Mouse (Mus musculus): ENCODE results near the gene Rrbp1. TPM values are rescaled to one million over a fixed set of nuclear protein-coding genes. Genes with fewer than 3 reads are reported as not detected.
A peak's percentile ranks its signal among the peaks of the same experiment; 100 is the strongest.

Rrbp1 gene
- polyA plus RNA-seq, 1 experiment: 76.7 TPM

- 19% methylated on average over 2 of the region's 2 CpGs for WGBS
- TF ChIP-seq POLR2A (IDR thresholded peaks at IDR 0.05; ENCODE audit: borderline replicate concordance, insufficient read depth, low read length) (no peak), CTCF (IDR thresholded peaks at IDR 0.05; ENCODE audit: borderline replicate concordance, insufficient read depth, low read depth, low read length) (no peak)
- Histone ChIP-seq H3K27ac (ENCODE audit: insufficient read depth, low read length) (no peak overlapping the region), H3K4me3 (replicated peaks; ENCODE audit: insufficient read depth, low read depth, low read length) (no peak overlapping the region), H3K4me1 (ENCODE audit: control insufficient read depth, insufficient read depth, low read length) (peaks cover 8% of the 10 kb centered on the region), H3K27me3 (ENCODE audit: control insufficient read depth, insufficient read depth, low read length) (no peaks in the 10 kb centered on the region)
- DNase-seq: peak in 1 of 2 experiments; percentile 22
Observed at GRCm38 (mm10) chr2:143987485-143987884, 23.6 kb downstream of the Rrbp1 start.

DNA sequence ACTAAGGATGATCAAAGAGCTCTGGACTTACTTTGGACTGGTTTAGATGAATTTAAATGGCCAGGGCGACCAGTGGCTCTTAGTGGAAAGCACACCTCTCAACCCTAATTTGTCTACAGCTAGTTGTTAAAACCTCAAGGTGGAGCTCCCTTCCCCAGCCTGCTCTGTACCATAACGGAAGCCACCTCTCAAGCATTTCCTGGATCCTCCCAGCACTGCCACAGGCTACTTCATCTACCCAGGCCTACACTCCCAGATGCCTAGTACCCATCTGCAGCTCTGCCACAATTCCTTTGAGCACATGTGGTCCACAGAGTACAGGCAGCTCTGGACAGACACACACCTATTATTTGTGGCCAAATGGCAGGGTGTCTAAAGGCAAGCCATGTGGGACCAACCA is 27.6 kb downstream of the Rrbp1 start:
- 84% methylated on average over 2 of the region's 2 CpGs for WGBS
- Histone ChIP-seq H3K27me3 (ENCODE audit: control insufficient read depth, insufficient read depth, low read length) (no peaks in the 10 kb centered on the region), H3K4me3 (replicated peaks; ENCODE audit: insufficient read depth, low read depth, low read length) (no peak overlapping the region), H3K4me1 (ENCODE audit: control insufficient read depth, insufficient read depth, low read length) (peaks cover 8% of the 10 kb centered on the region), H3K27ac (ENCODE audit: insufficient read depth, low read length) (no peak overlapping the region)
- TF ChIP-seq POLR2A (IDR thresholded peaks at IDR 0.05; ENCODE audit: borderline replicate concordance, insufficient read depth, low read length) (no peak), CTCF (IDR thresholded peaks at IDR 0.05; ENCODE audit: borderline replicate concordance, insufficient read depth, low read depth, low read length) (no peak)
- DNase-seq: no peak

DNA sequence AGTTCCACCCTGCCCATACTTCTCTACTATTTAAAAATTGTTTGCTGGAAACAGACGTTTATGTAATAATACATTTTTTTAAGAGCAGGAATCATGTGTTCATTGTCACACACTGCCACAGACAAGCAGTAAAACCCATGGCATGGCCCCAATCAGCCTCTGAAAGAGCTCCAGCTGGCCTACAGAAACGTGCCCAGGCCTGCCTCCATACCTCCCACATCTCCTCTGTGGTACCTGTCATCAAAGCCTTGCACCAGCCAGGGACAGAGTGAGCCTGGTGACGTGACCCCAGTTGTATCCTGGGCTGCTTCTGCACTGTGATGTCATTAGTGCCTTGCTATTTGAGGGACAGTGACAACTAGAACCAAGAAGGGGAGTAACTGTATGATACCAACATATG is 28.2 kb downstream of the Rrbp1 start:
- Histone ChIP-seq H3K27ac (ENCODE audit: insufficient read depth, low read length) (no peak overlapping the region), H3K4me3 (replicated peaks; ENCODE audit: insufficient read depth, low read depth, low read length) (no peak overlapping the region), H3K27me3 (ENCODE audit: control insufficient read depth, insufficient read depth, low read length) (no peaks in the 10 kb centered on the region), H3K4me1 (ENCODE audit: control insufficient read depth, insufficient read depth, low read length) (peaks cover 4% of the 10 kb centered on the region)
- WGBS: 32% methylated on average over 3 of the region's 3 CpGs
- no peak for TF ChIP-seq POLR2A (IDR thresholded peaks at IDR 0.05; ENCODE audit: borderline replicate concordance, insufficient read depth, low read length)
- no peak for TF ChIP-seq CTCF (IDR thresholded peaks at IDR 0.05; ENCODE audit: borderline replicate concordance, insufficient read depth, low read depth, low read length)
- DNase-seq: peak; percentile 32 to 34

DNA sequence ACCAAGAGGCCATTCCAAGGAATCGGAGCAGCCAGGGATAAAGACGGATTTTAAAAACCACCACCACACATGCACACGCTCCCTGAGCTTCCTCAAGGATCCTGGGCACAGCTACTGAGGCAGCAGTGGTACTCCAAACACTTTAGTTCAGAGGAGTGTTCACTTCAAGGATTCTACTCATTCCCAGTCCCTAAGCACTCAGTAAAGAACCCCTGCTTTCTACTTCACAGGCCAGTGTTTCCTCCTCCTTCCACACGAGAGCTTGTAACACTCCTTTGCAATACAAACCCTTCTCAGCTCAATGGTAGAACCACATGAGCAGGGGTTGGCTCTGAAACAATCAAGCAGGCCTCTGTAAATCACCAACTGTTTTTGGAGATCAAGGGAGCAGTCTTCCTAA is 28.9 kb downstream of the Rrbp1 start:
- no peak overlapping the region for H3K4me3 ChIP-seq (replicated peaks; ENCODE audit: insufficient read depth, low read depth, low read length)
- H3K27ac ChIP-seq (ENCODE audit: insufficient read depth, low read length): no peak overlapping the region
- no peaks in the 10 kb centered on the region for H3K27me3 ChIP-seq (ENCODE audit: control insufficient read depth, insufficient read depth, low read length)
- DNase-seq: no peak
- peaks cover 4% of the 10 kb centered on the region for H3K4me1 ChIP-seq (ENCODE audit: control insufficient read depth, insufficient read depth, low read length)
- 80% methylated on average over 4 of the region's 4 CpGs for WGBS
- TF ChIP-seq POLR2A (IDR thresholded peaks at IDR 0.05; ENCODE audit: borderline replicate concordance, insufficient read depth, low read length) (no peak), CTCF (IDR thresholded peaks at IDR 0.05; ENCODE audit: borderline replicate concordance, insufficient read depth, low read depth, low read length) (no peak)

GRCm38 (mm10) chr2:143980781-143981398 is 30.2 kb downstream of the Rrbp1 start:
- Histone ChIP-seq H3K27ac (ENCODE audit: insufficient read depth, low read length) (no peak overlapping the region), H3K4me1 (ENCODE audit: control insufficient read depth, insufficient read depth, low read length) (peaks cover 4% of the 10 kb centered on the region), H3K4me3 (replicated peaks; ENCODE audit: insufficient read depth, low read depth, low read length) (no peak overlapping the region), H3K27me3 (ENCODE audit: control insufficient read depth, insufficient read depth, low read length) (no peaks in the 10 kb centered on the region)
- DNase-seq: peak; percentile 57 to 64
- peak; percentile 77 for TF ChIP-seq CTCF (IDR thresholded peaks at IDR 0.05; ENCODE audit: borderline replicate concordance, insufficient read depth, low read depth, low read length)
- no peak for TF ChIP-seq POLR2A (IDR thresholded peaks at IDR 0.05; ENCODE audit: borderline replicate concordance, insufficient read depth, low read length)
- 35% methylated on average over 6 of the region's 6 CpGs for WGBS

- H3K27ac ChIP-seq (ENCODE audit: insufficient read depth, low read length): no peak overlapping the region
- H3K27me3 ChIP-seq (ENCODE audit: control insufficient read depth, insufficient read depth, low read length): no peaks in the 10 kb centered on the region
- H3K4me3 ChIP-seq (replicated peaks; ENCODE audit: insufficient read depth, low read depth, low read length): no peak overlapping the region
- TF ChIP-seq POLR2A (IDR thresholded peaks at IDR 0.05; ENCODE audit: borderline replicate concordance, insufficient read depth, low read length) (no peak), CTCF (IDR thresholded peaks at IDR 0.05; ENCODE audit: borderline replicate concordance, insufficient read depth, low read depth, low read length) (no peak)
- no peak for DNase-seq
- H3K4me1 ChIP-seq (ENCODE audit: control insufficient read depth, insufficient read depth, low read length): peaks cover 4% of the 10 kb centered on the region
- WGBS: 89% methylated on average over 8 of the region's 8 CpGs
Observed at GRCm38 (mm10) chr2:143978444-143979147, 32.5 kb downstream of the Rrbp1 start.

GRCm38 (mm10) chr2:143975146-143975649 is 35.9 kb downstream of the Rrbp1 start:
- Histone ChIP-seq H3K27ac (ENCODE audit: insufficient read depth, low read length) (no peak overlapping the region), H3K27me3 (ENCODE audit: control insufficient read depth, insufficient read depth, low read length) (no peaks in the 10 kb centered on the region), H3K4me3 (replicated peaks; ENCODE audit: insufficient read depth, low read depth, low read length) (no peak overlapping the region), H3K4me1 (ENCODE audit: control insufficient read depth, insufficient read depth, low read length) (peaks cover 8% of the 10 kb centered on the region)
- TF ChIP-seq CTCF (IDR thresholded peaks at IDR 0.05; ENCODE audit: borderline replicate concordance, insufficient read depth, low read depth, low read length) (no peak), POLR2A (IDR thresholded peaks at IDR 0.05; ENCODE audit: borderline replicate concordance, insufficient read depth, low read length) (no peak)
- no peak for DNase-seq
- WGBS: 96% methylated on average over 5 of the region's 5 CpGs

DNA sequence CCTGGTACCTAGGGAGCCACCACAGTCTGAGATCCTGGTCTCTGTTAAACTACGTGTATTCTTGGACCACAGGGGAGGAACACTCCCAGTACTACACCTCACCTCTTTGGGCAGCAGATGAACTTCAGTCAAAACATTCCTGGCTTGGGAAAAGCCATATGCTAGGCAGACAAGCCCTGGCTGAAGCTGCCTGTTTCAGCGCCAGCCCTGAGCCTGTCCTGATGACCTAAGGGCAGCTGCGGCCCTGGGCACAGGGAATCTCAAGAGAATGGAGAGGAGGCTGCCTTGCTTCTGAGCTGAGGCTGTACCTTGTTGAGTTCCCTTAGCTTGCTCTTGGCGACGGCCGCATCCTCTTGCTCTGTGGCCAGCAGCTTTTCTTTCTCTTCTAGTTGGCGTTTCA is 37.9 kb downstream of the Rrbp1 start:
- DNase-seq: peak; percentile 61 to 71
- no peak overlapping the region for H3K4me3 ChIP-seq (replicated peaks; ENCODE audit: insufficient read depth, low read depth, low read length)
- WGBS: 28% methylated on average over 7 of the region's 7 CpGs
- no peaks in the 10 kb centered on the region for H3K27me3 ChIP-seq (ENCODE audit: control insufficient read depth, insufficient read depth, low read length)
- no peak for TF ChIP-seq CTCF (IDR thresholded peaks at IDR 0.05; ENCODE audit: borderline replicate concordance, insufficient read depth, low read depth, low read length)
- no peak for TF ChIP-seq POLR2A (IDR thresholded peaks at IDR 0.05; ENCODE audit: borderline replicate concordance, insufficient read depth, low read length)
- no peak overlapping the region for H3K27ac ChIP-seq (ENCODE audit: insufficient read depth, low read length)
- peaks cover 8% of the 10 kb centered on the region for H3K4me1 ChIP-seq (ENCODE audit: control insufficient read depth, insufficient read depth, low read length)

Measured in cerebellum, adult 2 months (tissue).